Mouse (Mus musculus) CH12.LX (cell line): ENCODE measurements around the gene Gm960. TPM values are rescaled to one million over a fixed set of nuclear protein-coding genes. Genes with fewer than 3 reads are reported as not detected.
"Not testable (repeated sequence)": the region's sequence is repeated elsewhere in the genome, so short reads cannot be mapped to it uniquely, and the experiment has no call there.

Experiments used
- DNase-seq: peaks from one replicate; pipeline ENCODE4 v3.0.0-alpha.2; 2013; ENCODE audit errors: extremely low read depth
- H3K27ac ChIP-seq: 2 replicates; pipeline ENCODE4 v1.5.1; 2012; ENCODE audit warnings: low read depth, mild to moderate bottlenecking, control low read depth, moderate library complexity; ENCODE audit not compliant: insufficient read depth
- H3K27me3 ChIP-seq: replicated peaks from 2 replicates; pipeline ENCODE3; 2012; ENCODE audit warnings: inconsistent platforms
- H3K36me3 ChIP-seq, 2 experiments: replicated peaks in 1 of 2; 2 replicates each; pipeline versions ENCODE3 to v1.6.1; 2012; ENCODE audit warnings: inconsistent platforms in 1 of 2, low read length in 1 of 2, mild to moderate bottlenecking in 1 of 2, mixed read lengths in 1 of 2, moderate library complexity in 1 of 2; ENCODE audit not compliant: control insufficient read depth in 1 of 2, insufficient read depth in 1 of 2
- H3K4me1 ChIP-seq, 2 experiments: 2 replicates each; pipeline ENCODE4 v1.6.1; 2012; ENCODE audit warnings: inconsistent platforms in 1 of 2, moderate library complexity in 1 of 2; ENCODE audit not compliant: insufficient read depth in 2 of 2, control insufficient read depth in 1 of 2
- H3K4me2 ChIP-seq: 2 replicates; pipeline ENCODE4 v1.6.1; 2012; ENCODE audit warnings: low read depth, mild to moderate bottlenecking, control low read depth; ENCODE audit not compliant: poor library complexity, insufficient read depth, severe bottlenecking
- H3K4me3 ChIP-seq, 3 experiments: fragments of 150-350 bp in 1 of 3; sonication (generic) in 1 of 3; replicated peaks in 1 of 3; 2 replicates each; pipeline versions ENCODE3 to v1.5.1; 2011 to 2012; ENCODE audit warnings: low read depth in 2 of 3, low read length in 2 of 3, mild to moderate bottlenecking in 2 of 3, moderate library complexity in 2 of 3, control low read depth in 1 of 3, improper control_type of control experiment in 1 of 3, inconsistent platforms in 1 of 3, mixed read lengths in 1 of 3; ENCODE audit not compliant: poor library complexity in 1 of 3
- H3K79me2 ChIP-seq: replicated peaks from 2 replicates; pipeline ENCODE4 v1.6.1; 2012; ENCODE audit warnings: mild to moderate bottlenecking, moderate library complexity; ENCODE audit not compliant: control insufficient read depth, poor library complexity, insufficient read depth, severe bottlenecking; ENCODE audit errors: extremely low read depth
- H3K9ac ChIP-seq: 2 replicates; pipeline ENCODE4 v1.6.1; 2012; ENCODE audit warnings: low read depth, mild to moderate bottlenecking, control low read depth, moderate library complexity; ENCODE audit not compliant: insufficient read depth
- H3K9me3 ChIP-seq: replicated peaks from 2 replicates; pipeline ENCODE3; 2012; ENCODE audit warnings: low read length, inconsistent platforms, mixed read lengths
- BHLHE40 ChIP-seq: IDR thresholded peaks from 2 replicates; pipeline ENCODE4 v1.6.1; 2011; ENCODE audit warnings: mild to moderate bottlenecking, low read depth, low read length, improper control_type of control experiment
- CHD1 ChIP-seq: IDR thresholded peaks from 2 replicates; pipeline ENCODE4 v1.6.1; 2012; ENCODE audit warnings: low read depth, low read length, improper control_type of control experiment, inconsistent platforms
- CHD2 ChIP-seq: IDR thresholded peaks from 2 replicates; pipeline ENCODE4 v1.6.1; 2011; ENCODE audit warnings: low read length, improper control_type of control experiment
- E2F4 ChIP-seq: IDR thresholded peaks from 2 replicates; pipeline ENCODE4 v1.6.1; 2011; ENCODE audit warnings: low read depth, low read length, improper control_type of control experiment; ENCODE audit not compliant: insufficient replicate concordance
- EP300 ChIP-seq: IDR thresholded peaks from 2 replicates; pipeline ENCODE4 v1.6.1; 2011; ENCODE audit warnings: low read length, improper control_type of control experiment
- ETS1 ChIP-seq: conservative IDR thresholded peaks from 2 replicates; pipeline ENCODE4 v1.6.1; 2012; ENCODE audit warnings: low read depth, mild to moderate bottlenecking, inconsistent platforms, low read length, improper control_type of control experiment, moderate library complexity
- JUN ChIP-seq: IDR thresholded peaks from 2 replicates; pipeline ENCODE4 v1.6.1; 2011; ENCODE audit warnings: low read depth, mild to moderate bottlenecking, low read length, improper control_type of control experiment, moderate library complexity; ENCODE audit not compliant: insufficient read depth
- JUND ChIP-seq: conservative IDR thresholded peaks from 2 replicates; pipeline ENCODE4 v1.6.1; 2011; ENCODE audit warnings: low read depth, low read length, improper control_type of control experiment
- KAT2A ChIP-seq: IDR thresholded peaks from 2 replicates; pipeline ENCODE4 v1.6.1; 2012; ENCODE audit warnings: low read length, improper control_type of control experiment, inconsistent platforms; ENCODE audit not compliant: insufficient replicate concordance
- MAX ChIP-seq: IDR thresholded peaks from 2 replicates; pipeline ENCODE4 v1.6.1; 2011; ENCODE audit warnings: low read length, improper control_type of control experiment
- MXI1 ChIP-seq: IDR thresholded peaks from 2 replicates; pipeline ENCODE4 v1.6.1; 2011; ENCODE audit warnings: mild to moderate bottlenecking, low read depth, low read length, improper control_type of control experiment
- MYC ChIP-seq: IDR thresholded peaks from 2 replicates; pipeline ENCODE4 v1.6.1; 2011; ENCODE audit warnings: low read depth, mild to moderate bottlenecking, improper control_type of control experiment, low read length
- PAX5 ChIP-seq: IDR thresholded peaks from 2 replicates; pipeline ENCODE4 v1.6.1; 2012; ENCODE audit warnings: low read length, inconsistent platforms, mixed read lengths
- POLR2A ChIP-seq: IDR thresholded peaks from 2 replicates; pipeline ENCODE4 v1.6.1; 2011; ENCODE audit warnings: low read depth, mild to moderate bottlenecking, improper control_type of control experiment, low read length
- POLR2AphosphoS2 ChIP-seq: IDR thresholded peaks from 2 replicates; pipeline ENCODE4 v1.6.1; 2011; ENCODE audit warnings: low read depth, low read length, improper control_type of control experiment
- RCOR1 ChIP-seq: conservative IDR thresholded peaks from 2 replicates; pipeline ENCODE4 v1.6.1; 2012; ENCODE audit warnings: low read depth, mild to moderate bottlenecking, inconsistent platforms, low read length, improper control_type of control experiment
- TBP ChIP-seq: conservative IDR thresholded peaks from 2 replicates; pipeline ENCODE4 v1.6.1; 2011; ENCODE audit warnings: low read depth, low read length, improper control_type of control experiment
- TCF12 ChIP-seq: IDR thresholded peaks from 2 replicates; pipeline ENCODE4 v1.6.1; 2014; ENCODE audit warnings: low read depth, mild to moderate bottlenecking, inconsistent platforms, low read length, improper control_type of control experiment
- ZMIZ1 ChIP-seq: IDR thresholded peaks from 2 replicates; pipeline ENCODE4 v1.6.1; 2012; ENCODE audit warnings: low read depth, mild to moderate bottlenecking, inconsistent platforms, low read length, improper control_type of control experiment
- dilution Hi-C: fragments of 300-500 bp; cut with MboI; formaldehyde crosslinking; loops from 2 replicates; pipeline ENCODE4 v1.14.3; 2020; ENCODE audit warnings: low sequenced_read_pairs; ENCODE audit not compliant: extremely low pct_unique_long_range_greater_than_20kb, extremely low pct_ligation_motif_present
- in situ Hi-C: fragments of 300-500 bp; cut with MboI; formaldehyde crosslinking; loops from 3 replicates; pipeline ENCODE4 v1.14.3; 2019; ENCODE audit warnings: low sequenced_read_pairs, low pct_ligation_motif_present, low pct_unique_long_range_greater_than_20kb, mixed read lengths
- polyA plus RNA-seq: library from polyadenylated mRNA; unstranded; fragments of >175 nt; gene quantifications from 2 replicates; pipeline ENCODE4 v1.2.1, GENCODE M21; 2012; ENCODE audit warnings: low read depth; ENCODE audit not compliant: insufficient read length
- total RNA-seq, 2 experiments: library from RNA; depleted of rRNA; stranded (reverse); fragments of 300-350 nt in 1 of 2; fragments of >200 nt in 1 of 2; gene quantifications; 2 replicates each; pipeline ENCODE4 v1.2.3; 2012 to 2014

Gene Gm960
- total and polyA plus RNA-seq, 3 experiments, result 0.38 TPM; not detected in 2

- Histone ChIP-seq H3K4me3 (no peak overlapping the region), H3K27me3 (no peaks in the 10 kb centered on the region), H3K9ac (no peak overlapping the region), H3K27ac (no peak overlapping the region), H3K4me2 (no peak overlapping the region), H3K9me3 (no peaks in the 10 kb centered on the region), H3K79me2 (no peaks in the 10 kb centered on the region), H3K36me3 (no peaks in the 10 kb centered on the region), H3K4me1 (no peaks in the 10 kb centered on the region; a peak in 1 of 4 replicates)
- no peak for TF ChIP-seq E2F4
- TF ChIP-seq TBP, result no peak
- no peak for TF ChIP-seq PAX5
- TF ChIP-seq POLR2A, result no peak
- TF ChIP-seq ETS1, result no peak
- TF ChIP-seq JUND, result no peak
- in situ Hi-C loops, result no loop called here
- DNase-seq, result no peak
- dilution Hi-C loops, result no loop called here
Measured at GRCm38 (mm10) chr19:4587426-4587825, 111.0 kb downstream of the Gm960 start.

DNA sequence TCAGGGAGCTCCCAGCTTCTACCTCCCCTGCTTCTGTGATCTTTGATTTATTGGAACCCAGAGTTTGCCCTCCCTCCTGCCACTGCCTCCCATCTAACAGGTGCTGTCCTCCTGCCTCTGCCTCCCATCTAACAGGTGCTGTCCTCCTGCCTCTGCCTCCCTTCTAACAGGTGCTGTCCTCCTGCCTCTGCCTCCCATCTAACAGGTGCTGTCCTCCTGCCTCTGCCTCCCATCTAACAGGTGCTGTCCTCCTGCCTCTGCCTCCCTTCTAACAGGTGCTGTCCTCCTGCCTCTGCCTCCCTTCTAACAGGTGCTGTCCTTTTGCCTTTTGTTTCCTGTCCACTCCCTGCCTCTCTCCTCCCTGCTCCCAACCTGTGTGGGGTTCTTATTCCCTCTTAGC lies 111.7 kb downstream of the Gm960 start:
- H3K36me3 ChIP-seq, DNase-seq, H3K4me3 ChIP-seq, H3K27ac ChIP-seq, dilution Hi-C loops, H3K27me3 ChIP-seq, H3K9ac ChIP-seq, in situ Hi-C loops, H3K79me2 ChIP-seq, H3K9me3 ChIP-seq, H3K4me1 ChIP-seq, H3K4me2 ChIP-seq: not testable (repeated sequence)

DNA sequence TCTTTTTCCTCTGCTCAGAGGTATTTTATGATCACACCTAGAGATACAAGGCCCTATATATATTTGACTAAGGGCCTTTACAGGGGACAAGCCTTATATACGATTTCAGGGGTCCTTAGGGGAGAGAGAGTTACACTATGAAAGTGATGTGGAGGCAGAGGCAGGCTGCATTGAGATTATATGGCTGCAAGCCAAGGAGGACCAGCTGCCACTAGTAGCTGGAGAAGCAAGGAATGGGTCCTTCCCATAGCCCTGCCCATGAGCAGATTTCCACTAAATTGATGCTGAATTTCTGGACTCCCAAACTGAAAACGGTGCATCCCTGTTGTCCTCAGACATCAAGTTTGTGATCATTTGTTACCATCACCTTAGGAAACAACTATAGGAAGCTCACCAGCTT lies 114.6 kb downstream of the Gm960 start:
- H3K79me2 ChIP-seq, result no peaks in the 10 kb centered on the region
- no peaks in the 10 kb centered on the region for H3K9me3 ChIP-seq
- H3K27me3 ChIP-seq, result no peaks in the 10 kb centered on the region
- in situ Hi-C loops (no loop called here), dilution Hi-C loops (no loop called here)
- no peak overlapping the region for H3K4me3 ChIP-seq
- DNase-seq, result no peak
- H3K36me3 ChIP-seq, result no peaks in the 10 kb centered on the region
- H3K4me2 ChIP-seq, result no peak overlapping the region
- H3K27ac ChIP-seq, result no peak overlapping the region
- no peaks in the 10 kb centered on the region for H3K4me1 ChIP-seq
- TF ChIP-seq MAX (no peak), RCOR1 (no peak), ZMIZ1 (no peak), JUN (no peak), MXI1 (no peak), TCF12 (no peak), POLR2A (no peak), POLR2AphosphoS2 (no peak), KAT2A (no peak), BHLHE40 (no peak), CHD1 (no peak), EP300 (no peak), MYC (no peak), CHD2 (no peak)
- H3K9ac ChIP-seq, result no peak overlapping the region
